Mouse (Mus musculus) left cerebral cortex, adult 18-20 months (tissue): ENCODE measurements around the gene Ube2d3. TPM values are rescaled to one million over a fixed set of nuclear protein-coding genes. Genes with fewer than 3 reads are reported as not detected.
"Not testable (repeated sequence)": the region's sequence is repeated elsewhere in the genome, so short reads cannot be mapped to it uniquely, and the experiment has no call there.

ENCODE experiments used
- DNase-seq, 2 experiments: peaks; one replicate each; pipeline ENCODE4 v3.0.0; 2021 to 2022; ENCODE audit warnings: low spot score in 2 of 2, mixed read lengths in 1 of 2
- total RNA-seq, 2 experiments: library from RNA; stranded (reverse); gene quantifications; 2 replicates each; pipeline ENCODE4 v1.2.3; 2021

The Ube2d3 gene
- total RNA-seq, 2 experiments from 2014 or later = 238 to 245 TPM

- no peak for DNase-seq
Observed at GRCm38 (mm10) chr3:135436901-135437616, 890 bp upstream of the Ube2d3 start.

GRCm38 (mm10) chr3:135438531-135438912, 573 bp downstream of the Ube2d3 start:
- DNase-seq = peak; percentile 91 to 92

GRCm38 (mm10) chr3:135438913-135439531, 1.1 kb downstream of the Ube2d3 start:
- peak; percentile 61 to 77 for DNase-seq

- DNase-seq = no peak
Observed at GRCm38 (mm10) chr3:135439651-135440050, 1.7 kb downstream of the Ube2d3 start.

- peak in 1 of 2 experiments; percentile 19 for DNase-seq
Observed at GRCm38 (mm10) chr3:135440221-135440620, 2.3 kb downstream of the Ube2d3 start.

GRCm38 (mm10) chr3:135440621-135441020, 2.7 kb downstream of the Ube2d3 start:
- no peak for DNase-seq

GRCm38 (mm10) chr3:135444930-135445329, 7.0 kb downstream of the Ube2d3 start:
- DNase-seq = no peak

GRCm38 (mm10) chr3:135458981-135459380, 21.0 kb downstream of the Ube2d3 start:
- DNase-seq = no peak

- DNase-seq = no peak
Observed at GRCm38 (mm10) chr3:135468402-135468801, 30.5 kb downstream of the Ube2d3 start.

GRCm38 (mm10) chr3:135469146-135469545, 31.2 kb downstream of the Ube2d3 start:
- no peak for DNase-seq

GRCm38 (mm10) chr3:135469974-135470373, 32.0 kb downstream of the Ube2d3 start:
- DNase-seq = peak; percentile 79 to 84

- no peak for DNase-seq
Observed at GRCm38 (mm10) chr3:135470823-135471222, 32.9 kb downstream of the Ube2d3 start.

GRCm38 (mm10) chr3:135475025-135475424, 37.1 kb downstream of the Ube2d3 start:
- DNase-seq = no peak

- peak in 1 of 2 experiments; percentile 21 for DNase-seq
Observed at GRCm38 (mm10) chr3:135476286-135476685, 38.3 kb downstream of the Ube2d3 start.

GRCm38 (mm10) chr3:135476977-135477376, 39.0 kb downstream of the Ube2d3 start:
- DNase-seq = no peak

GRCm38 (mm10) chr3:135479090-135479489, 41.1 kb downstream of the Ube2d3 start:
- not testable (repeated sequence) for DNase-seq

- no peak for DNase-seq
Observed at GRCm38 (mm10) chr3:135480767-135481166, 42.8 kb downstream of the Ube2d3 start.

- DNase-seq = no peak
Observed at GRCm38 (mm10) chr3:135481608-135482007, 43.7 kb downstream of the Ube2d3 start.

- DNase-seq = not testable (repeated sequence)
Observed at GRCm38 (mm10) chr3:135484650-135485049, 46.7 kb downstream of the Ube2d3 start.

- DNase-seq = peak; percentile 61 to 75
Observed at GRCm38 (mm10) chr3:135485128-135485899, 47.4 kb downstream of the Ube2d3 start, which contains the start of gene Manba. Manba (plus strand) TSS chr3:135485611.

- DNase-seq = no peak
Observed at GRCm38 (mm10) chr3:135485900-135486241, 47.9 kb downstream of the Ube2d3 start.

- DNase-seq = no peak
Observed at GRCm38 (mm10) chr3:135486351-135486750, 48.4 kb downstream of the Ube2d3 start.
